Mouse (Mus musculus): ENCODE data around the gene Slc32a1. TPM values are rescaled to one million over a fixed set of nuclear protein-coding genes. Genes with fewer than 3 reads are reported as not detected.

Slc32a1 gene
- polyA plus RNA-seq, 1 experiment from 2014 or later = 6.2 TPM

MicroRNAs encoded within 50 kb of the gene (microRNA counts, 519-probe panel; counts per million panel counts)
- microRNA mmu-miR-3474 = not detected

Small RNAs within 50 kb of the gene (microRNA-seq; reads per million reads assigned to microRNA genes)
- 1.9 reads per million, percentile 6 among the genes with 10 or more reads in this experiment for gene Mir3474

Other genes starting within 250 kb of the Slc32a1 start
- gene Snhg11, start 235.1 kb upstream of the Slc32a1 start, polyA plus RNA-seq (2015; fragmentation: Nextera tagmentation; extraction: Ambion mirVana) = 532 and 687 TPM in 2 replicates
- 22.1 and 23.5 TPM in 2 replicates for gene Ralgapb, start 200.9 kb upstream of the Slc32a1 start, polyA plus RNA-seq (2015; fragmentation: Nextera tagmentation; extraction: Ambion mirVana)
- gene Adig, start 108.2 kb upstream of the Slc32a1 start, polyA plus RNA-seq (2015; fragmentation: Nextera tagmentation; extraction: Ambion mirVana) = not detected in 2 replicates
- gene Arhgap40, start 98.0 kb upstream of the Slc32a1 start, polyA plus RNA-seq (2015; fragmentation: Nextera tagmentation; extraction: Ambion mirVana) = 0.92 and 1.4 TPM in 2 replicates
- 10.5 and 11.1 TPM in 2 replicates for gene Actr5, start 14.1 kb downstream of the Slc32a1 start, polyA plus RNA-seq (2015; fragmentation: Nextera tagmentation; extraction: Ambion mirVana)
- gene Ppp1r16b, start 54.6 kb downstream of the Slc32a1 start, polyA plus RNA-seq (2015; fragmentation: Nextera tagmentation; extraction: Ambion mirVana) = 9.8 and 9.9 TPM in 2 replicates
- 9.4 and 11.0 TPM in 2 replicates for gene Fam83d, start 157.3 kb downstream of the Slc32a1 start, polyA plus RNA-seq (2015; fragmentation: Nextera tagmentation; extraction: Ambion mirVana)
- gene Dhx35, start 184.0 kb downstream of the Slc32a1 start, polyA plus RNA-seq (2015; fragmentation: Nextera tagmentation; extraction: Ambion mirVana) = 13.1 and 13.4 TPM in 2 replicates

Data from neural tube, embryonic 13.5 days (tissue).